Mouse (Mus musculus) kidney, adult 8-10 months (tissue): ENCODE measurements at regions not wholly inside any gene's neighbourhood (a gene's known extent, or its start where the extent isn't known, plus 50 kb on each side); places are given as distances from the start of the nearest gene placed in this dataset.

Experiments
- DNase-seq, 2 experiments: peaks; one replicate each; pipeline ENCODE4 v3.0.0; 2022

DNA sequence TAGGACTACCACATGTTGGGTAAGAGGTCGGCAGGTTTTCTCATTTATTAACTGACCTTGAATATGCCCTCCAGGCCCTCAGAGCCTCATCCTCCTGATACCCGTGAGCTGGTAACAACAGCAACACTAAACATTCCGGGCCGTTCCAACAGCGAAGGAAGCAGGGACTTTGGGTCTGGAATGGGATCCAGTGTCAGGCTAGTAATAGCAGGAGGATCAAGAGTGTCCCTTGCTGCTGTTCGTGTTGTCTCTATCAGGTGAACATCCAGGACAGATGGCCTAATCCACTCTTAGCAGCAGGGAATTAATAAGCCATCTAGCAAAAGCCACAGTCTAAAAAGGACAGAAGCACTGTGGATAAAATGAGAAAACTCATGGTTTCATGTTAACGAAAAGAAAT, 106.7 kb downstream of the Cpeb2 start:
- DNase-seq = peak; percentile 35 to 61

DNA sequence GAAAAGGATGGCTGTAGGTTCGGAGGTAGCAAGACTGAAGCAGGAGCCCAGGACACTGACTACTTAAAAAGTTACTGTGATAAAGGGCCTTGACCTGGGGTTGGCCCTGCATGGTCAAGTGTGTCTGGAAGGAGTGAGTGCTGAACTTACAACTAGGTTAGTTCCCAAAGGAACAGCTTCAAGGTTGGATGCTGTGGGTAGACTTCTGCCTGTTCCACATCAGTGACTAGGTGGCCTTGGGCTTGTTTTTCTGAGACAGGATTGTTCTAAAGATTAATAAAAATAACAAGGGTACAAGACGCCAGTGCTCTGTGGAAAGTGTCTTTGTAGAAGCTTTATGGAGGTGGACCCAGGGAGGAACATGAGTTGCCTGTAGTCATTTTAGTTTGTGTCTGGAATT, 108.5 kb downstream of the Cpeb2 start:
- peak in 1 of 2 experiments; percentile 27 for DNase-seq

DNA sequence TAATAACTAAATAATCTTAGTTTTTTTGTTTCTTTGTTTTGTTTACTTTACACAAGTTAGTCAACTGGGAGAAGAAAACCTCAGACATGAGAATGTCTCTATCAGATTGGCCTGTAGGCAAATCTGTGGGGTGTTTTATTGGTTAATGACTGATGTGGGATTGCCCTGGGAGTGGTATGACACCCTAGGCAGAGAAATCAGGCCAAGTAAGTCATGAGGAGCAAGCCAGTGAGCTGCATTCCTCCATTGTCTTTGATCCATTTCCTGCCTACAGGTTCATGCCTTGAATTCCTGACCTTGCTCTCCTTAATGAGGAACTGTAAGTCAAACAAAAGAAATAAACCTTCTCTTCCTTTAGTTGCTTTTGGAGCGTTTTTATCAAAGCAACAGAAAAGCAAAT, 111.5 kb downstream of the Cpeb2 start:
- DNase-seq = peak in 1 of 2 experiments; percentile 49

DNA sequence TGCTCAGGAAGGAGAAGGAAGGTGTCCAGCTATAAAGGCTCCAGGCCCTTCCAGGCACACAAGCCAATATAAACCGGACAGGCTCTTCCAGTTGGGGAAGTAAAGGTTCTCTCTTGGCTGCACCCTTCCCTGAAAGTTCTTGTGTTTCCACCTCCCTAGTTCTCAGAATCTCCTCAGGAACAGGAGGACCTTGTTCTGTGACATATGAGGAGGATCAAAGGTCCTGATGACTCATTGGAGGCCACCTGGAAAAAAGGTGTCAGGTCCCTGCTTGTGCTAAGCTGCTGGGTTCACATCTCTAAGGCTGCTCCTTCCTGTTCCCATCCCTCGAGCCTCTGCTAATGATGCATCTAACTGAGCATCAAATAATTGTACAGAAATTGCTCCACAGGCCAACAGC, 118.0 kb downstream of the Cpeb2 start:
- DNase-seq = no peak

DNA sequence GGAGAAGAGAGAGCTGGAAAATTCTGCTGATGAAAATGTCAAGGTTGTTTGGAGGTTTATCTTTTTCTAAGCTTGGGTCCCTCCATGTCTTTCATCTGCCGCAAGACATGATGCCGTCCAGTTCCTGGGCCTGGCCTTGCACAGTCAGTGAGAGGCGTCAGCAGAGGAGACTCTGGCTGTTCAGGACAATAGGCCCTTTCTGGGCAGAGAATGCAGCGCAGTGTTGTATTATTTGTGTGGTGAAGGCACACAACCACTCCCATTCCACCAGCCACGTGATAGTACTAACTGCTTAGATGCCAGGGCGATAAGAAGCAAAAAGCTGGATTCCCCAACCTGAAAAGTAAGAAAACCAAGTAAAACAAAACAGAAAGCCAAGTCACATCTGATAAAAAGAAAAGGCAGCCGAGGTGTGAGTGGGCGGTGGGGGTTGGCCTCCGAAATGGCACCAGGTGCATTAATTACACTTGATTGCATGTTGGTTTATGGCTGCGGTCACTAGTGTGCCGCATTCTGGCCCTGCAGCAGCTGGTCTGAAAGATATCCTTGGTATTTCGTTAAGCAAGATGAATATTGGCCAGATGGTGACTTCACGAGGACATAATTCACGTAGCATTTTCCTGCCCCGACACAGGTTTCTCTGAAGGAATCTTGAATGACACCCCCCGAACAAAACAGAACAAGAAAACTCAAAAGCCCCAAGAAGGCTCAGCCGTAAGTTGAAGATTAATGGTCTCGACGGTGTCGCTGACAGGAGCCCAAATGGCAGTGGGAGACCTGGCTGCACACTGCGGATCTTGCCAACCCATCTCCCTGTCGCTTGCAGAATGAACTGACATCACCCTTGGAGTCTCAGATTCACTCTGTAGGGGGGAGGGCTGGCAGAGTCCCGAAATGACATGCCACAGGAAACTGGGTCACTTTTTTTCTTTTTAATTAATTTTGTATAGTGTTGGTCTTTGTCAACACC, 120.3 kb downstream of the Cpeb2 start:
- no peak for DNase-seq

DNA sequence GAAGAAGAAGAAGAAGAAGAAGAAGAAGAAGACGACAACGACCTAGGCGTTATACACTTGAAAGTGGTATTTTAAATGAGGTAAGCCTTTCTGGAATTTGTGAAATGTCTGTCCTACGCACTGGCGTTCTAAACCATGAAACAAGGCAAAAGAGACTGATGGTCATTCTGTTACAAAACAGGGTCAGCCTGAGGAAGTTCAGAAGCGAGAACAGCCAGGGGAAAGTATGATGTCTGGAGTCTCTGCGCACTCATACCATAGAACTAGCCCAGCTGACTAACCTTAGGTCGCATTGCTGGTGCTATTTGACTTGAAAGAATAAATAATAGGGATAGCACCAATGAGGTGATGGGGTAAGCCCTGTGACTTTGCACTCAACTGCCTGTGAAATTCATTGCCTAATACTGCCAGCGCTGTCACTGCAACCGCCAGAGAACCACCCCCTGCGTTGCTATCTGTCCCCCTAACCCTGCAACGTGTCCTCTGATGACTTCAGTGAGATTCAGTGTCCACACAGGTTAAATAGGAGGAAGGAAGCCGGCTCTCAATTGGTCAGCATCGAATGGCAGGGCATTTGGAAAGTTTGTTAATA, 121.5 kb downstream of the Cpeb2 start:
- peak in 1 of 2 experiments; percentile 23 for DNase-seq

DNA sequence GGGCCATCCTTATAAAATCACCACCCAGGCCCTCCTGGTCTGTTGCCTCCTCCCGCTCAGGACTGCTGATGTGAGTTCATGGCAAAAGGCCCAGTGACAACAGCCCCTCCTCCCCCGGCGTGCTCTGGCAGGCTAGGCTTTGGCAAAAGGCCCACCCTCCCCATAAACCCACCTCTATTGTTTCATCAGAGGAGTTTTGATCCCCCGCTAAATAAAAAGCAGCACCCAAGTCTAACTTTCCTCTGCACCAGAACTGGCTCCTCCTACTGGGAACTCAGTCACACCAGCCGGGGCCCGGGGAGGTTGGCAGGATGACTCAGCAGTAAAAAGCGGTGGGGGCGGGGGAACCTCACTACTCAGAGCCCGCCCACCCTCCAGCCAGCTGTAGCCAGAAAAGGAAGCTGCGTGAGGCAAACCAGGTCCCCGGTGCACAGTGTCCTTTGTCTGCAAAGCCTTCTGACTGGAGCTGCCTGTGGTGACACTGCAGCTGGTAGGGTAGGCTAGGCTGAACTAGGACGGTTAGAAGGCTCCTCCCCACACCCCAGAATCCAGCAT, 122.1 kb downstream of the Cpeb2 start:
- DNase-seq = peak; percentile 82 to 90

DNA sequence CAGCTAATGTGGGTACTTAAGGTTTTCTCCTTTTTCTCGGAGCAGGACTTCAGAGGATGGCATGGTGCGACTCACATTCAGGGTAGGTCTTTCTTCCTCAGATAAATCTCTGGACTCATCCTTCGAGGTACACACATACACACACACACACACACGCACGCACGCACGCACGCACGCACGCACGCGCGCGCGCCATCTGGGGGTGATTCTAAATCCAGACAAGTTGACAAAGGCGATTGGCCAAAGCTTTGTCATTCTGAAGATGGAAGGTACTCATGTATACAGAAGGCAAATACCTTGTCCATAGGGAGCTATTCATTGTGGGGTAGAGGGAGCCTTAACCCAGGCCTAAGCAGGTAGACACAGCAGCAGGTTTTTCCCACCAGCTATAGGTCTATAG, 122.9 kb downstream of the Cpeb2 start:
- no peak for DNase-seq

DNA sequence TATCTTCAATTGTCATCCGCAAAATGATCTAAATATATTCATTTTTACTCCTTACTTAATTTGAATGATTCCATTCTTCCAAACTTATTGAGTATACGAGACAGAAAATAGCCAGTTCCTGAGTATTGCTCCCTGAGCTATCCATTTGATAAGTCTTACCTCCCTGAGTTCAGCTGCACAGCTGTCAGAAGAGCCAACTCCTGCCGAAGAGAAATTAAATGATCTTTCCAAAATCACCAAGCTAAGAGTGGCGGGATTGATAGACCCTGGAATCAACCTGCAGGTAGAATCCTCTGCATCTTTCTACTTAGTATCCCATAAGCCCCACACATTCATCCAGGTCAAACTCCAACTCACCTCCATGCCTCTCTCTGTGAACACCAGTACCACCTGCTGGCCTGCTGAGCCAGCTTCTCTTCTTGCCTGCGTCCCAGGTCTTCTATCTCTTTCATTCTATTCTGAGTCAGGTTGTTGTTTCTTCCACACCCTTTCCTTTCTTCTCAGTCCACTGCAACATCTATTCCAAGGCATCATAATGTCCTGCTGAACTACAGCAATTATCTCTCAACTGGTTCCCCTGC, 124.2 kb downstream of the Cpeb2 start:
- peak in 1 of 2 experiments; percentile 47 for DNase-seq

DNA sequence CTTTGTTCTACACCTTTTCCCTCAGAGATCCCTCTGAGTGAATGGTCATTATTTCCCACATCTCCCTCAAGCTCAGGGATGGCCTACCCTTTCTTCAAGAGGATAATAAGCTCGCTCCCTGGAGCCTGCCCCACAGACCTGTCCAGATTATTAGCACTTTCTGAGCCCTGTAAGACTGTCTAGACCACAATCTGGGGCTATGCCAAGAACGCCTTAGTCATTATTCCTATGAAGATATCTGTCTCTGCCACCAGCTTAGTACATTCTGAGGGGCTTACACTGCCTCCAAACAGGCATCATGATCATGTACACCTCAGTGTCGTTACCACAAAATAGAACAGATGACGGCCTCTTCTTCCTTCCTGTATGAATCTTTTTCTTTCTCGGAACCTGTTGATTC, 124.9 kb downstream of the Cpeb2 start:
- no peak for DNase-seq

DNA sequence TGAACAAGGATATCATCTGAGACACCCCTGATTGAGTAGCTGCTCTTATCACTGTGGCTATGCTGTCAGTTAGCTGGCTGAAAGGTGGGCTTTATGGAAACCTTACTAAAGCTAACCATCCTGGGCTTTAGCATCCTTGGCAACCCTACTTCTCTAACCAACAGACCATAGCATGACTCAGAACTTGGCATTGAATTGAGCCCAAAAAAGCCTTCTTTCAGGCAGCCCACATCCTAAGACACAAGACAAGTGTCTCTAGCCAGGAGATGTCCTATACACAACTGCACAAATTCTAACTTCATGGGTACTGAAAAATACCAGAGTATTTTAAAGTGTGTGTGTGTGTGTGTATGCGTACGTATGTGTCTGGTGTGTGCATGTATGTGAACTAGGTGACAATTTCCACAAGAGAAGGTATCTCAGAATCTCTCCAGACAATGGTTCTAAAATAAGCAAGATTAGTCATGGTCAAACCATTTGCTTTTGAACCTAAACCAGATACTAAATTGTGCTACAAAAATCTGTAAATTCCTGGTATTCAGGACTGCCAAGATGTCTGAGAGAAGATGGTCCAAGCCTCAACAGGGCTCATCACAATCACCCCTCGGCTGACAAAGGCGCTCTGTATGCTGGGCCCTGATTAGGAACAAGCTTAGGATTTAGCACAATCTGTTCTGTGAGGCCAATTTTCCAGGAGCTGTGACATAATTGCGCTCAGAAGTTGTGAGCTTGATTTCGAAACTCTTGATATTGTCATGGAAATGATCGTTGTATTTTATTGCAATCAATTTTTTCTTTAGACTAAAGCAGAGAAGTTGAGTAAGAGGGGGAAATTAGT, 126.2 kb downstream of the Cpeb2 start:
- DNase-seq = no peak

DNA sequence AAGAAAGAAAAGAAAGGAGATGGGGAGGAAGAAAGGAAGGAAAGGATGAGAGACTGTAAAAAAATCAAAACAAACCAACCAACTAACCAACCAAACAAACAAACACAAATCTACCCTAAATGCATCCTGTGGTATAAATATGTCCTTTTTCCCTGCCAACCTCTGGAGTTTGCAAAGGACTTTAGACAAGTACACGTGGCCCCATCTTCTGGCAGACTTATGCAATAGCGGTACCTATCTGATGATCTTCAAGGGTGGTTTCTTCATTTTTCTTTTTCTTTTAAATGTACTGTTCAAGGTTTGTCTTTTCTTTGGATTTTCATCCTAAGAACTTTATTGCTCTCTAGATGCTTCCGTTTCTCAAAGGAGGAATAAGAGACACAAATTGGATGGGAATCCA, 127.3 kb downstream of the Cpeb2 start:
- DNase-seq = no peak

DNA sequence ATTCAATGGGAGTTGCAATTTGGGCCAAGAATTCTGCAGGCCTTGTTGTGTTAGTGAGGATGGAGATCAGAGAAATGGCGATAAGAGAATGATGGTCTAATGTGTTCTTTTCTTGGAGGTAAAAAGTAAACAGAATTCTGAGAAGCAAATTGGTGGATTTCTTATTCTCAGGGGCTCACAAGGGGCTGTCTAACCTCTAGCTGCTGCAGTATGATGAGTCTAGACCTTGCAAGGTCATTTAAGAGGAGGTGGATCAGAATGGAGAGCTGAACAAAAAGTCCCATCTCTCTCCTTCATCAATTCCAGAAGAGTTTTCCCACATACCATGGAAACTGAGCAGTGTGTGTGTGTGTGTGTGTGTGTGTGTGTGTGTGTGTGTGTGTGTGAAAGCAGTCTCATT, 128.1 kb downstream of the Cpeb2 start:
- no peak for DNase-seq

DNA sequence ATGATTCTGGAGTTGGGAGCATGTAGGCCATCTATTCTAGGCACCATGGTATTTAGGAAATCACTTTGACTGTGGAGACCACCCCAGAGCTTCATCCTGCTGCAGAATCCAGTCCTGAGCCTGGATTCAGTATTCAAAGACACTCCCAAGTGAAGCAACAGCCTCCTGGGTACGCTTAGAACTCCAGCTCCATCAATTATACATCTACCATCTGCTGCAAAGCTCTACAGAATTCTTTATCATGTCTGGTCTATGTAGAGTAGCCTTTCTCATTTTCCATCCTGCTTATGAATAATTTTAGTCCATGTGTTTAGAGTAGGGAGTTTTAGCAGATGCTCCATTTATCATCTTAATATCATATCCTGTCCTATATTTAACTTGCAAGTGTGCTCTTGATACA, 139.4 kb downstream of the Cpeb2 start:
- no peak for DNase-seq

DNA sequence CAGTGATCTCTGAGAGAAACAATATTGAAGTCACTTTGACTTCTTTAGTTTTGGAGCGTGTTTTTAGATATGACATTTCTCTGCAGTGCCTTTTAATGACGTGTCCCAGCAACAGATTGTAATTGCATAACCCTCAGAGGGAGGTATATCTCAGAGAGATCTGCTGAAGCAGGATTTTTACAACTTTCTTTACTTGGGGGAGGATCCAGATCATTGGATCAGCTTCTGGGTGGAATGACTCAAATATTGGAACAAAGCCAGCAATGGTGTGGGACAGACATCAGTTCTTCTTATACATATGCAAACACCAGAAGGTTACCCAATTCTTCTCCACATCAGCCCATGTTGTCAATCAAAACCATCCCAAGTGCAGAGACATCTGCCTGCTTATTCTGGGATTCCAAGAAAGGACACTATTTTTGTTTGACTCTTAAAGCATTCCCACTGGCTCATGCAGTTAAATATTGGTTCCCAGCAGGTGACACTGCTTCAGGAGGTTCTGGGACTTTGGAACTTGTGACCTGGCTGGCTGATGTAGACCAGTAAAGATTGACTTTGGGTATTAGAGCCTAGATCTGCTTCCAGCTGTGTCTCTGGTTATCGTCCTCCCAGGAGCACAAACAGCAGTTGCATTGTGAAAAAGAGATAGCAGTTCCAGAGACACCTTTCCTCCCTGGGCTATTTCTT, 130.5 kb upstream of the C1qtnf7 start:
- DNase-seq = peak in 1 of 2 experiments; percentile 7

DNA sequence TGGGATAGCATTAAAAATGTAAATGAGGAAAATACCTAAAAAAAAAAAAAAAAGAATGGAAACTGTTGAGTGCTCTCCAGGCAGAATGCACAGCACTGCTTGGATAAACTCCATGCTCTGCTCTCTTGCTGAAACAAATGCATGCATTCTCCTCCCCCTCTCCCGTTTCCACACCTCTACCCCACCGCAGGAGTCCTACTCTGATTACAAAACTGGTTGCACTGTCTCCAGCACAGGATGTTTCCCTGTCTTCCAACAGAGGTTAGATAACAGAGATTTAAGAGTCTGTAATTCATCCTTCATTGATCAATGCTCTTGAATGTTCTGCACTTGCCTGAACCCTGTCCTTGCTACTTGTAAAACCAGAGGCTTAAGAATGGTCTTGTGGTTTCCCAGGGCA, 124.3 kb upstream of the C1qtnf7 start:
- no peak for DNase-seq

DNA sequence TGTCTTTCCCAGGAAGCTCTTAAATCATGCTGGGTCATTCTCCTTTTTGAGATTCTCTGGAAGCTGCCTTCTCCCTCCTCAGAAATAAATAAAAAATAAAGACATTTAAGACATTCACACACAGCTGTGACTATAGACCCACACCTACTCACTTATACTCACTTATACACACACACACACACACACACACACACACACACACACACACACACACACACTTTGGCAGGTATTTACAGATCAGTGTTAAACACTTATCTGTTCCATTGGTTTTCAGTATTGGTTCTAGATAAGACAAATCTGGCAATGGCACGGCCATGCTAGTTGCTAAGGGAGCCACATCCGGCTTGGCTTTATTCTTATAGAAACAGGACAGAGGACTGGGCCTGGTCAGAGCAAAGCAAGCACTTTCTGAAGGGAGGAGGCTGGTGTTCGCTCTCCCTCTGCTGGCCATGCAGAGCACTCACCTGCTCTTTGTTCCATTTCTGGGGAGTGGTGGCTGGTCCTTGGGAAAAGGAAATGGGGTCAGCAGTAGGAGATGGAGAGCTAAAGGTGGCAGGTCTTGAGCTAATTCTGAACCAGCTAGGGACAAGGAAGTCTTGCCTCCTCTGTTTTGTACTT, 123.8 kb upstream of the C1qtnf7 start:
- DNase-seq = peak; percentile 8

DNA sequence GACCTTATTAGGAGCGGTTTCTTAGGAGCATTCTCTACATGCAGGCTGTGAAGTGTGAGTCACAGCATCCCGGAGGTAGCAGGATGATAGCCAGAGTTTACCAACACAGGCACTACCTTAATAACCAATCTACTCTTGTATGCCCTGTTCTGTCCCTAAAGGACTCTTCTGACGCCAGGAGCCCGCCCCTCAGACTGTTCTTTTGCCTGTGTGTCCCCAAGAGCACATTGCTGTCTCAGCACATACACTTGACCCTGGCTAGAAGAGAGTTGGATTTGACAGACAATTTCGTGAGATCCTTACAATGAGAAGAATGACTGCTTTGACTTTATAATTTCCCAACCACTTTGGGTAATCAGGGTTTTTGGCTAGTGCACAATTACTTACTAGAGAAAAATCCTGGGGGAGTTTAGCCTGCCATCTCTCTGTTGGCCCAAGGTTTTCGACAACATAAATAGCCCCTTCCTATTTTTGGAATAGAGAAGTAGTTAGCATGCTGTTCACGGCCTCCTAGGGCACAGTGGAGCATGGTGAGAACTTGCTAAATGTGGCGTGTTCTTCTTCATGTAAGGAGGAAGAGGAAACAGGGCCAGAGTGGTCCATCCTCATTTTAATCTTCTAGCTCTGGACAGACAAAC, 122.3 kb upstream of the C1qtnf7 start:
- no peak for DNase-seq

DNA sequence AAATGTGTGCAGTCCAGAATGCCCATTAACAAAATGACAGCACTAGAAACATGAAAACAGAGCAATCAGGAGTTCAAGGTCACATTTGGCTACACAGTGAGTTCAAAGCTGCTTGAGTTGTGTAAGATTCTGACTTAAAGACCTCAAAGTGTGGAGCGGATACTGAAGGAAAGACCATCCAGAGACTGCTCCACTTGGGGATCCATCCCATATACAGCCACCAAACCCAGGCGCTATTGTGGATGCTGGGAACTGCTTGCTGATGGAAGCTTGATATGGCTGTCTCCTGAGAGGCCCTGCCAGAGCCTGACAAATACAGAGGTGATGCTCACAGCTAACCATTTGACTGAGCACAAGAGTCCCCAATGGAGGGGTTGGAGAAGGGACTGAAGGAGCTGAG, 98.1 kb upstream of the C1qtnf7 start:
- no peak for DNase-seq

DNA sequence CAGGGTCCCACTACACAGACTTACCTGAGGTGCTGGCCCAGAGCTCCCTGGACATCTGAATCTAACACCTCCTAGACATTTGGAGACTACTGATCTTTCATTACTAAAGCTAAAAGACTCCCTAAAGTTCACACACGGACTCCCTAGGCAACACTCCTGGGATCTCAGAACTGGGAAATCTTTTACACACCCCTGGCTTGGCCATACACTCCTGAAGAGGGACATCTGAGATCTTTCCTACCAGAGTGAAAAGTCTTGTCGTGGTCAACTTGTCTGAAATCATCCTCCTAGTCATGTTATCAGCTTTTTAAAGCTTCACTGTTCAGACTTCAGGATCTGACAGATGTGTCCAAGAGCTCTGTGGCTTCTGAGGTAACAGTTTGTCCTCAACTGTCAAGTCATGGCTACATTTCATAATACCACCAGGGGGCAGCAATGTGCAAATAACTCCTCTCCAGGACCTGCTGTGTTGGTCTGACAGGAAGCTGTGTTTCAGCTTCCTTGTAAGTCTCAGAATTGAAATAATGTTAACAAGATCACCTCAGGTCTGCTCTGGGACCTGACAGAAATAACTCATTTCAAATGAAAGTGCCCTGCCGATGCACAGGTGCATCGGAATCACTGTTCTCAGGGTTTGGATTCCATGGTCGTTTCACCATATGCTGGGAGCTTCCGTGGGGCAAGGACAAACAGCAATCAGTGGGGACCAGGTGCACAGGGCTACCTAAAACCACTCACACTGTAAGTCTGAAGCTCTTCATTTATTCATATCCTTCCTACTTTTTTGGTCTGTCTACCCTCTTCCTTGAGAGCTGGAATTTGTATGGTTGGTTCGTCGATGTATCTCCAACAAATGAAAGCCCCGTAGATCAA, 92.3 kb upstream of the C1qtnf7 start:
- peak; percentile 58 to 75 for DNase-seq
